Mouse (Mus musculus): ENCODE results near the gene Fbxo47. TPM values are rescaled to one million over a fixed set of nuclear protein-coding genes. Genes with fewer than 3 reads are reported as not detected.

Gene Fbxo47
- total and polyA plus RNA-seq, 3 experiments = 0.73 to 1.2 TPM; not detected in 1

DNA sequence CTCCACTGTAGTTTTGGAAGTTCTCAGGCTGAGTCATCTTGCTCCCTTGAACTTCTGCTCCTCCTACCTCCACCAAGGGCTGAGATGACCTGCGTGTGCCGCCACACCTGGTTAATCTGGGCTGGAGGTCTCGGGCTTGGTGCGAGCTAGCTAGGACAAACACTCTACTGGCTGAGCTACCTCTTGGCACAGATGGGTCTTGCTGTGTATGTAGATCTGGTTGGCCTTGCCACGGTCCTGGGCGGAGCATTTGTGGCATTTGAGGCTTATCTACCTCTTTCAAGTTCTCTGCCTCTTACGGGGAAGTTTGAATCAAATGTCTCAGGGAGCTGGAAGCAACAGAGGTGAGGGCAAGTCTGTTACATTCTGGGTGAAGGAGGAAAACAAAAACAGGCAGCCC, 73.6 kb downstream of the Fbxo47 start:
- peak; percentile 63 for DNase-seq (ENCODE audit: low read depth, low spot score)

DNA sequence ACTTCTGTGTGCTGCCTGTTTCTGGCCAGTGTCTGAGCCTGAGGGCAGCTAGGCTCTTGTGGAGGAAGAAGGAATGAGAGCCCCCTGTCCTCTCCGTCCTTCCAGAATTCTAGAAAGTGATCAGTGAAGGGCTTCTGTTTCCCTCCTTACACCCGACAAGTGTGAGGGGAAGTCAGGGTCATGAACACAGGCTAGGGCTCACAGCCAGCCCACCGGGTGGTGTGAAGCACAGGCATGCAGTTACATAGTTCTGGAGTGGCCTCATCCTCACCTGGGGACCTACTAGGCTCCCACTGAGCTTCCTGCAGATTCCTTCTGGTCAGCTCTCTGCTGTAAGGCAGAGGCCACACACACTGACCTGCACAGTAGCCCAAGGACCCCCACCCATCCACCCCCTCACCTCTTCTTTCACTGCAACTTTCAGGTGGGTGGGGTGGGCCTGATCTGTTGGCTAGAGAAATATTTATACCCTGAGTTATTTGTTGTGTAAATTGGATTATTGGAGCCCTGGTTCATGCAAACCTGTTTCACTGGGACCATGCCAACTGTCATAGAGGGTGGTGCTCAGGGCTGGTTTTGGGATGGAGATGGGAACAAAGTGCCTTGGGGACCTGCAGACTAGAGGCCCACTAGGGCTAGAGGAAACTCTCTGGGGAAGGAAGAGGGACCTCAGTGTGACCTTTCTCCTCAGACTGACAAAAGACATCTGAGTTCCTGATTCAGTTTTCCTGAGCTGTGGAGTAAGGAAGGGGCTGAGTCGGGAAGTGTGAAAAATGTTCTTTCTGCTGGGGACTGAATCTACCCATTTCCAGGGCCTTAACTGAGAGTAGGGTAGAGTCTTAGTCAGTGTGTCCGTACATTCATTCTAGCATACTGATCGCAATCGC, 74.5 kb downstream of the Fbxo47 start:
- DNase-seq (ENCODE audit: low read depth, low spot score) = no peak
- H3K36me3 ChIP-seq (ENCODE audit: control insufficient read depth in 1 of 2, insufficient read depth in 2 of 2, low read length in 2 of 2) = peaks cover 0 to 11% of the 10 kb centered on the region in 2 experiments; a peak in 2 of 4 replicates
- no peaks in the 10 kb centered on the region for H3K9me3 ChIP-seq (replicated peaks; ENCODE audit: insufficient read depth, low read length)
- no peaks in the 10 kb centered on the region for H3K79me2 ChIP-seq (ENCODE audit: control insufficient read depth, insufficient read depth, low read length, poor library complexity)
- no peak overlapping the region for H3K27ac ChIP-seq (ENCODE audit: control insufficient read depth, low read depth, low read length)
- H3K4me3 ChIP-seq (ENCODE audit: control insufficient read depth in 1 of 2, insufficient read depth in 1 of 2, low read depth in 2 of 2, low read length in 2 of 2) = no peak overlapping the region
- no peak for TF ChIP-seq MXI1 (IDR thresholded peaks at IDR 0.05; ENCODE audit: low read depth, low read length)
- no peak for TF ChIP-seq ZC3H11A (IDR thresholded peaks at IDR 0.05; ENCODE audit: low read depth, low read length)
- TF ChIP-seq POLR2AphosphoS5 (IDR thresholded peaks at IDR 0.05; ENCODE audit: borderline replicate concordance, low read depth, low read length) = no peak
- no peak for TF ChIP-seq CTCF (IDR thresholded peaks at IDR 0.05 in 2 of 3, conservative IDR thresholded peaks at IDR 0.05 in 1 of 3; ENCODE audit: control insufficient read depth in 1 of 3, insufficient read depth in 1 of 3, low read depth in 2 of 3, low read length in 3 of 3, poor library complexity in 1 of 3, severe bottlenecking in 1 of 3)
- no peak for TF ChIP-seq MAZ (IDR thresholded peaks at IDR 0.05; ENCODE audit: low read depth, low read length)
- no peak for TF ChIP-seq MYC (IDR thresholded peaks at IDR 0.05; ENCODE audit: low read depth, low read length)
- TF ChIP-seq SIN3A (IDR thresholded peaks at IDR 0.05; ENCODE audit: low read length) = no peak
- TF ChIP-seq RAD21 (IDR thresholded peaks at IDR 0.05; ENCODE audit: low read depth, low read length) = no peak
- no peak for TF ChIP-seq TBP (IDR thresholded peaks at IDR 0.05; ENCODE audit: low read depth, low read length)
- TF ChIP-seq RCOR1 (IDR thresholded peaks at IDR 0.05; ENCODE audit: low read depth, low read length) = no peak
- no peak for TF ChIP-seq CHD2 (IDR thresholded peaks at IDR 0.05; ENCODE audit: low read length)
- no peak for TF ChIP-seq POLR2AphosphoS2 (IDR thresholded peaks at IDR 0.05; ENCODE audit: low read length)
- no peak for TF ChIP-seq UBTF (IDR thresholded peaks at IDR 0.05; ENCODE audit: borderline replicate concordance, insufficient read depth, low read depth, low read length)
- no peak for TF ChIP-seq GATA1 (IDR thresholded peaks at IDR 0.05; ENCODE audit: low read depth, low read length)
- peaks cover 2 to 15% of the 10 kb centered on the region in 2 experiments for H3K4me1 ChIP-seq (ENCODE audit: control insufficient read depth in 1 of 2, insufficient read depth in 2 of 2, low read length in 2 of 2)
- H3K9ac ChIP-seq (ENCODE audit: control insufficient read depth, low read depth, low read length, poor library complexity, severe bottlenecking) = no peak overlapping the region
- no peaks in the 10 kb centered on the region for H3K27me3 ChIP-seq (ENCODE audit: control insufficient read depth in 1 of 2, insufficient read depth in 2 of 2, low read length in 2 of 2)

More for the DNA sequence above, 73.6 kb downstream of the Fbxo47 start:
- no peaks in the 10 kb centered on the region for H3K27me3 ChIP-seq (ENCODE audit: control insufficient read depth in 1 of 2, insufficient read depth in 2 of 2, low read length in 2 of 2)
- H3K79me2 ChIP-seq (ENCODE audit: control insufficient read depth, insufficient read depth, low read length, poor library complexity) = no peaks in the 10 kb centered on the region
- no peak overlapping the region for H3K9ac ChIP-seq (ENCODE audit: control insufficient read depth, low read depth, low read length, poor library complexity, severe bottlenecking)
- H3K9me3 ChIP-seq (replicated peaks; ENCODE audit: insufficient read depth, low read length) = no peaks in the 10 kb centered on the region
- peaks cover 0 to 11% of the 10 kb centered on the region in 2 experiments; a peak in 3 of 4 replicates for H3K4me1 ChIP-seq (ENCODE audit: control insufficient read depth in 1 of 2, insufficient read depth in 2 of 2, low read length in 2 of 2)
- no peak for TF ChIP-seq NELFE (IDR thresholded peaks at IDR 0.05; ENCODE audit: low read depth, low read length)
- TF ChIP-seq MAZ (IDR thresholded peaks at IDR 0.05; ENCODE audit: low read depth, low read length) = no peak
- TF ChIP-seq TCF12 (IDR thresholded peaks at IDR 0.05; ENCODE audit: low read depth, low read length) = no peak
- TF ChIP-seq JUND (IDR thresholded peaks at IDR 0.05; ENCODE audit: low read depth, low read length) = no peak
- peak; percentile 56 for TF ChIP-seq GATA1 (IDR thresholded peaks at IDR 0.05; ENCODE audit: low read depth, low read length)
- TF ChIP-seq MEF2A (IDR thresholded peaks at IDR 0.05; ENCODE audit: extremely low read depth, insufficient replicate concordance, low read depth, low read length, poor library complexity, severe bottlenecking) = no peak
- TF ChIP-seq CHD2 (IDR thresholded peaks at IDR 0.05; ENCODE audit: low read length) = no peak
- no peak overlapping the region for H3K4me3 ChIP-seq (ENCODE audit: control insufficient read depth in 1 of 2, insufficient read depth in 1 of 2, low read depth in 2 of 2, low read length in 2 of 2)
- H3K27ac ChIP-seq (ENCODE audit: control insufficient read depth, low read depth, low read length) = no peak overlapping the region
- peaks cover 0 to 7% of the 10 kb centered on the region in 2 experiments; a peak in 2 of 4 replicates for H3K36me3 ChIP-seq (ENCODE audit: control insufficient read depth in 1 of 2, insufficient read depth in 2 of 2, low read length in 2 of 2)

All from MEL (cell line).